Mouse (Mus musculus) heart, adult 11 months (tissue): ENCODE measurements at regions not wholly inside any gene's neighbourhood (a gene's known extent, or its start where the extent isn't known, plus 50 kb on each side); places are given as distances from the start of the nearest gene placed in this dataset.
"Not testable (repeated sequence)": the region's sequence is repeated elsewhere in the genome, so short reads cannot be mapped to it uniquely, and the experiment has no call there.

Experiments used
- DNase-seq: peaks from one replicate; pipeline ENCODE4 v3.0.0; 2022

- not testable (repeated sequence) for DNase-seq
These were observed 56.9 kb downstream of the Zfp36l1 start for GRCm38 (mm10) chr12:80055894-80056293.

GRCm38 (mm10) chr12:80055394-80055793 is 57.4 kb downstream of the Zfp36l1 start:
- DNase-seq, result no peak

GRCm38 (mm10) chr12:80054655-80055037 is 58.2 kb downstream of the Zfp36l1 start:
- peak; percentile 95 for DNase-seq

GRCm38 (mm10) chr12:80053902-80054654 is 58.7 kb downstream of the Zfp36l1 start:
- no peak for DNase-seq

GRCm38 (mm10) chr12:80048215-80048979 is 64.4 kb downstream of the Zfp36l1 start:
- no peak for DNase-seq

- DNase-seq, result peak; percentile 98
These were observed 66.0 kb downstream of the Zfp36l1 start for GRCm38 (mm10) chr12:80046625-80047303.

- no peak for DNase-seq
These were observed 71.1 kb downstream of the Zfp36l1 start for GRCm38 (mm10) chr12:80041510-80042324.

- DNase-seq, result no peak
These were observed 71.8 kb downstream of the Zfp36l1 start for GRCm38 (mm10) chr12:80041012-80041411.

- no peak for DNase-seq
These were observed 72.6 kb downstream of the Zfp36l1 start for GRCm38 (mm10) chr12:80040233-80040632.

- DNase-seq, result no peak
These were observed 73.7 kb downstream of the Zfp36l1 start for GRCm38 (mm10) chr12:80039150-80039549.

GRCm38 (mm10) chr12:80035500-80036271 is 77.1 kb downstream of the Zfp36l1 start:
- no peak for DNase-seq

- DNase-seq, result peak; percentile 87
These were observed 77.8 kb downstream of the Zfp36l1 start for GRCm38 (mm10) chr12:80034963-80035411.

- DNase-seq, result no peak
These were observed 78.7 kb downstream of the Zfp36l1 start for GRCm38 (mm10) chr12:80034100-80034499.

GRCm38 (mm10) chr12:80032520-80032919 is 80.3 kb downstream of the Zfp36l1 start:
- no peak for DNase-seq

- no peak for DNase-seq
These were observed 84.5 kb downstream of the Zfp36l1 start for GRCm38 (mm10) chr12:80028301-80028700.

- peak; percentile 98 for DNase-seq
These were observed 89.4 kb downstream of the Zfp36l1 start for GRCm38 (mm10) chr12:80023107-80024078.

GRCm38 (mm10) chr12:80022181-80023106 is 90.4 kb downstream of the Zfp36l1 start:
- DNase-seq, result peak; percentile 94

GRCm38 (mm10) chr12:80021030-80021473 is 91.8 kb downstream of the Zfp36l1 start:
- no peak for DNase-seq

GRCm38 (mm10) chr12:80018086-80018485 is 94.7 kb downstream of the Zfp36l1 start:
- peak; percentile 94 for DNase-seq
